Mouse (Mus musculus) neutrophil, adult 5-6 weeks (primary cell): ENCODE results near the gene Hils1. TPM values are rescaled to one million over a fixed set of nuclear protein-coding genes. Genes with fewer than 3 reads are reported as not detected.

Experiments
- ATAC-seq: fragments of 151-379, 151-347 bp; 2 replicates; pipeline ENCODE4 v1.8.0; 2017; ENCODE audit warnings: mild to moderate bottlenecking, moderate TSS enrichment; ENCODE audit not compliant: insufficient number of reproducible peaks, poor library complexity, low FRiP score, severe bottlenecking; ENCODE audit errors: extremely low read depth
- total RNA-seq: library from RNA; stranded (forward); fragments of 200-1000 nt; gene quantifications from 2 replicates; pipeline ENCODE4 v1.2.3, GENCODE M21; 2017

Gene Hils1
- total RNA-seq, 1 experiment from 2014 or later: not detected

DNA sequence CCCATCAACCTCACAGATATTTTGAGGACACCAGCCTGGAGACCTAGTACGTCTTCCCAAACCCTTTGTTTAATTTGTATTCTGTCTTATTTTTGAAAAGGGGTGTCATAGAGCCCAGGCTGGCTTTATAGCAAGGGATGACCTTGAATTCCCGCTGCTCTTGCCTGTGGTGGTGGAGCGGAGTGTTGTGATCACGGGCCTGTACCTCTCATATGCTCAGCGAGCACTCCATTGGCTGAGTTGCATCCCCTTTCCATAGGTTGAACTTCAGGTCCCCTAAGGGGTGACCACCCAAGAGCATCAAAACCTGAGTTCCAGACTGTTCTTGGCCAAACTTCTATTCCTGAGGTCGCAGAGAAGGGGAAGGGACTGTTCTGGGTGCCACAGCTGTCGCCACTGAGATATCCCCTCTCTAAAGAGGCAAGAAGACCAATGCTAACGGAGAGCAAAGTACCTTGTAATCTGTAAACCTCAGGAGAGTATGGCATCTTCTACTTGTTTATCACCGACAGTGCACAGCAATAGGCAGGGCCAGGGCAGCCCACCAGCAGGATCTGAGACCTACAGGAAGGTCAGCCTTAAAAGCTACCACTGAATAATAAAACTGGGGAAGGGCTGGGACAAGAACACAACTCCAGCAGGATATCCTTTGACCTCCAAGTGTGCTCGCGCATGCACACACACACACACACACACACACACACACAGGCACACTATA is 12.2 kb downstream of the Hils1 start:
- ATAC-seq: no peak

DNA sequence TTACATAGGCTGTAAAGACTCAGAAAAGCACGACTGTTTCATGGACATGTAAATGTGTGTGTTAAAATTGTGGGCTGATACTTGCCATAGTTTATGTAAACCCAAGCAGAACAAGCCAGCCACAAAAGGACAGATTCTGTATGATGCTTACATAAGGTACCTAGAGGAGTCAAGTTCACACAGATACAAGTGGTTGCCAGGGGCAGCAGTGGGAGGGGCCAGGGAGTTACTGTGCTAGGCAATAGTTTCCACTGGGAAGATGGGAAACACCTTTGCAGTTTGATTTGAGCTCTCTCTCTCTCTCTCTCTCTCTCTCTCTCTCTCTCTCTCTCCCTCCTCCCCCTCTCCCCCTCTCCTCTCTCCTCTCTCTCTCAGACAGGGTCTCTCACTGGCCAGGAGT is 17.7 kb downstream of the Hils1 start:
- no peak for ATAC-seq

DNA sequence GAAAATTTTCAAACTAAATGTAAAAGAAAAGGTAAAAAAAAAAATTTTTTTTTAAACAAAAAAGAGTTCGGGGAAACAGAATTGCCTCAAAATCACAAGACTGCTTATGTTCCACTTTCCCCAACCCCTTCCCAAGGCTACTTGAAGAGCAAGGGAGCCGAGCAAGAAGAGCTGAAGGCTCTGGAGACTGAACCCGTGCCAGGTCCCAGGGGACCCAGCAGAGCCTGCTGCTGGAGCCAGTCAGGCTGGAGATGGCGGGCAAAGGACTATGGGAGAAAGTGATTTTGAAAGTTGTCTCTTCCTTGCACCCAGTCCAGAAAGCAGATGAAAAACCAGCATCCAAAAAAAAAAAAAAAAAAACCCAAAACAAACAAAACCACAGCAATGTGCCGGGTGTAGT is 18.4 kb downstream of the Hils1 start:
- ATAC-seq: no peak

DNA sequence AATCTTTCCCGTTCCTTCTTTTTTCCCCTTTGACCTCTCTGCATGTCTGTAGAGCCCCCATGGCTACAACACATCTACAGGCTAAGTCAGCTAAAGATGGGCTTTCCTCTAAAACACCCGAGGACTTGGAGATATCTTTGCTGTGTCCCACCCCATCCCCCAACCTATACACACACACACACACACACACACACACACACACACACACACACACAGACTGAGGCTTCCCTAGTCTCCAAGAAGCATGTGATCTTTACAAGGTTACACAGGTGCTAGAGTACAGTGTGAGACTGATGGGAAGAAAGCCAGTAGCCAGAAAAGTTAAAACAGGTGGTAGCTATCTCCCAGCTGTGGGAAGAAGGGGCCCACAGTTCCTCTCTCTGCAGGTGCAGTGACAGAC is 19.0 kb downstream of the Hils1 start:
- ATAC-seq: no peak

DNA sequence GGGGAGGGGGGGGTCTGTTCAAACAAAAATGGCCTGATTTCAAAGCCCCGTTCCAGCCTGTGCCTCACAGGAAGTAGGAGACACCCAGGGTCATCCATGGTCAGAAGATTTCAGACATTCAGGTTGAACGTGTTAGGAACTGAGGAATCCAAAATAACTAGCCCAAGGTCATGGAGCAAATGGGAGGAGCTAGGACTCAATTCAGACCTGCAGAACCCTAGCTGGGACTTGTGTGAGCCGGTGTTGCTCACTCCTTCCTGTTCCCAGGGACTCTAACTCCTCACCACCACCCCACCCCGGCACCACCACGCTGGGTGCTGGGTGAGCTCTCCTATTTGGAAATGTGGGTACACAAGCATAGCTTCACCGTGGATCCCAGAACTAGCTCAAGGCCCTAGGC is 19.9 kb downstream of the Hils1 start:
- ATAC-seq: no peak

DNA sequence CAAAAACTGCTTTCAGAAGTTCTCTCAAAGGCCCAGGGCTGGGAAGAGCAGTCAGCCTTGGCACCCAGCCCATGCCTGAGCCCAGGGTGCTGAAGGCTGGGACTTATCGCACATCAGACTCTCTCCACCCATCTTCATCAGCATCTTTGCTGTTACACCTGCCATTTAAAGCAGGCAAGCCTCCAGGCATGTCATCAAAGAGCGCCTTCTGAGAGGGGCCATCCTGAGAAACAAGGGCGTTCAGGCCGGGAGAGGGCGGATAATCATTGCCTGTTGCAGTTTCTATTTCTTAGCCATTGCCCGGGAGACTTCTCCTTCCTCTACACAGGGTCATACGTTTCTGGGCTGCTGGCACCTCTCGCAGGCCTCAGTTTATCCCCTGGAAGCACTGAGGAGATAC is 20.5 kb downstream of the Hils1 start:
- no peak for ATAC-seq

DNA sequence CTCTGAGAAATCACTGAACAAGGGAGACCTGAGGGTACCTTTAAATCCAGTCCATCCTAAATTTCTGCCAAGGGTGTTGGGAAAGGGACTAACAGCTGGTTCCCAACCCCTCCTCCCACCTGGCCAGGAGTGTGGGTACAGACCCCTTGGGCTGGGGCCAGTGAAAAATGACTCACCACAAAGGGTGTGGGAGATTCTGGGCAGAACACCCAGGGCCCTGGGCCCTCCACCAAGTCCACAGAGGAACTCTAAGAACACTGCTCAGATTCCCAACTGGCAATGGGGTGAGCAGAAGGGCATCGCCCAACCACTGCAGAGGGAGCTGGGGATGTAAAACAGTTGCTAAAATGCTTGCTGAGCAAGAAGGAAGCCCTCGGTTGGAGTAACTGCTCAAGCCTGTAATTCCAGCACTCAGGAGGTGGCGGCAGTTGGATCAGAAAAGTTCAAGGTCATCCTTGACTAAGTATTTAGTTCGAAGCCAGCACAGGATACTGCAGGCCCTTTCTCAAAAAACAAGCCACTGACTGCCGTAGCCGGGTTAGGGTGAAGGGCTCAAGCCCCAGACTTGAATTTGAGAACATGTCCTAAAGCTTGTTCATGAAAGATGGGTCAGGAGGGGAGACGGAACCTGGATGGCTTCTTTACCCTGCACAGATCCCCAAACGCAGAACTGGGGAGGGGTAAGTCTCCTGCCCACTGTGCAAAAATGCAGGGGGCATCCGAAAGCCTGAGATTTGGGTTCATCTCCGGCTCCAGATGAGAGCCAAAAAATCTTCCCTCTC is 21.6 kb downstream of the Hils1 start:
- ATAC-seq: no peak

DNA sequence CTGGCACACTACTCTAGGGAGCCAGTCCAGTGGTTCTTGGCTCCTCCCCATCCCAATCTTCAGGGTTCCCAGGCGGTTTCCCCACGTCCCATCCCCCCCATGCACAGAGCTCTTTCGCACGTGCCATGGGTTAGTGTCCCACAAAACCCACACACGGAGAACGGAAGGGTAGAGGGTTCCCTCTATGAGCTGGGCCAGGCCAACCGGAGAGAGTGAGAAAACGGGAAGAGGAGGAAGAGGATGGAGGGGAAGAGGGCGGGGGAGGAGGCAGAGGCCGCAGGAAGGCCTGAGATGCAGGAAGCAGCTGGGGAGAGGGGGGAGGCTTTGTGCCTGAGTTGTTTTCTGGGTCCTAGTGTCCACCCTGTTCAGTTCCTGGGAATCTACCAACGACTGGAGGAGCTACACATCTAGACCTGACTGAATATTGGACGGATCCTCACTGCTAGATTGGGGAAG is 22.2 kb downstream of the Hils1 start:
- ATAC-seq: peak; percentile 57

DNA sequence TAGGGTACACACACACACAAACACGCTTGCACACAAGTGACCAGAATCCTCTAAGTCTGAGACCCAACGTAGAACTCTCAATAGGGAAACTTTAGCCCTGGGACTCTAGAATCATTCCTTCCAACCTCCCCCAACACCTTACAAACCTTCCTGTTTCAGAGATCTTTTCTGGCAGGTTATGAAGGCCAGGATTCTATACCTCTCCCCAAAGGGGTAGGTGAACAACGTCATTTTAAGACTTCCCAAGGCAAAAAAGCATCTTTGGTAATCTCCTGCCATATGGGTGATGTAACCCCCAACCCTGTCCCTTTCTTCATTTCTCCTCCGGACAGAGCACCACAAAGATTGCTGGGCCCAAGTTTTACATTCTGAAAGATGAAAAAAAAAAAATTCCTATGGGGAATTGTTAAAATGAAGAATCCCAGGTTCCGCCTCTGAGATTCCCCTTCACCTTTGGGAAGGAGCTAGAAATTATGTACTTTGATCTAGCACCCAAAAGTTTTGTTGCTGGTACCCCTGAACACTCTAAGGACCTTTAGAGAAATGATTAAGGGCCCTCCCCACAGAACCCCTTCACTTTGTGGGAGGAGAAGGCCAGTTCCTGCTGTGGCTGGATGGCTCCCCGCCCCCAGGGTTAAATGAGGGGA is 22.8 kb downstream of the Hils1 start:
- ATAC-seq: no peak

DNA sequence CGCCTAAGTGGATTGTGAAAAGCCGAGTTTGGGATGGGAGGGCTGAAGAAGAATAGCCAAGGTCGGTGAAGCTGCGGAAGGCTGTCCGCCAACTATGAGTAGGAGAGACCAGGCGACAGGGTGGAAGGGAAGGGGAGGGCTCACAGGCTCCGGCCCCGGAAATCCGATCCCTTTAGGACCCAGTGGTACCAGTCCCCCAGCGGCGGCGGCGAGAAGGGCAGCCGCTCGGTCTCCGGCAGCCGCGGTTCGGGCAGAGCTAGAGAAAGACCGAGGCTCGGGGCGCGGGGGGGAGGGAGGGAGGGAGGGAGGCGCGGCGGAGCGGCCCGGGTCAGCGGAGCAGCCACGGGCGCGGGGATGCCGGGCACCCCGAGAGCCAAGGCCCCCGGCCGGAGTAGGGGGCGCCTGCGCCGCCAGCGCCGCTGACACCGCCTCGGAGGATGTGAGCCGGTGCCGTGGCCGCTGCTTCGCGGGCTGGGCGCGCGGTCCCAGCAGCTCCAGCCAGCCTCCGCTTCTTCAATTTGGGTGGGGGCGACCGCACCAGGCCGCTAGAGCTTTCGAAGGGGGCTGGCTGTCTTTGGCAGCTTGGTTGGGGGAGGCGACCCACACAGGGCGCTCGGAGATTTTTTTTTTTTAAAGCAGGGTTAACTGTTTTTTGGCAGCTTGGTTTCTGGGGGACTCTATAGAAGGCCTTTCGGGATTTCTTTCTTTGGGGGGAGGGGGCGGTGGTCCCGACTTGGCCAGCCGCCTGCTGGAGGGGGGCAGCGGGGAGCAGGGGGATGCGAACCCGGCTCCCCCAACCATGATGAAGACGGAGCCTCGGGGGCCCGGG is 23.6 kb downstream of the Hils1 start, which contains the start of gene Ppp1r9b:
Ppp1r9b (plus strand) TSS at position 287 of the 829 bp plus-strand sequence.
- peak; percentile 73 for ATAC-seq

DNA sequence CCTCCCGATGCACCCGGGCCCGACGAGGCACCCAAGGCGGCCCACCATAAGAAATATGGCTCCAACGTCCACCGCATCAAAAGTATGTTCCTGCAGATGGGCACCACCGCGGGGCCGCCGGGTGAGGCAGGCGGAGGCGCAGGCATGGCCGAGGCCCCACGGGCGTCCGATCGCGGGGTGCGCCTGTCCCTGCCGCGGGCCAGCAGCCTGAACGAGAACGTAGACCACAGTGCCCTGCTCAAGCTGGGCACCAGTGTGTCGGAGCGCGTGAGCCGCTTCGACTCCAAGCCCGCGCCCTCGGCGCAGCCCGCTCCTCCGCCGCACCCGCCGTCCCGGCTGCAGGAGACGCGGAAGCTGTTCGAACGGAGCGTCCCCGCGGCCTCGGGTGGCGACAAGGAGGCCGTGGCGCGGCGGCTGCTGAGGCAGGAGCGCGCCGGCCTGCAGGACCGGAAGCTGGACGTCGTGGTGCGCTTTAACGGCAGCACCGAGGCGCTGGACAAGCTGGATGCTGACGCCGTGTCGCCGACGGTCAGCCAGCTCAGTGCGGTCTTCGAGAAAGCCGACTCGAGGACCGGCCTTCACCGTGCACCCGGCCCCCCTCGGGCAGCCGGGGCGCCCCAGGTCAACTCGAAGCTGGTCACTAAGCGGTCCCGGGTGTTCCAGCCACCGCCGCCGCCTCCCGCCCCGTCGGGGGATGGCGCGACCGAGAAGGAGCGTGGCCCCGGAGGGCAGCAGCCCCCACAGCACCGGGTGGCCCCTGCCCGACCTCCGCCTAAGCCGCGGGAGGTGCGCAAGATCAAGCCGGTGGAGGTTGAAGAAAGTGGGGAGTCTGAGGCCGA is 24.5 kb downstream of the Hils1 start:
- no peak for ATAC-seq

DNA sequence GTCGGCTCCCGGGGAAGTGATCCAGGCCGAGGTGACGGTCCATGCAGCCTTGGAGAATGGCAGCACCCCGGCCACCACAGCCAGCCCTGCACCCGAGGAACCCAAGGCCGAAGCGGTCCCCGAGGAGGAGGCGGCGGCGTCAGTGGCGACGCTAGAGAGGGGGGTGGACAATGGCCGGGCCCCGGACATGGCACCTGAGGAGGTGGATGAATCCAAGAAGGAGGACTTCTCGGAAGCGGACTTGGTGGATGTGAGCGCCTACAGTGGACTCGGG is 25.0 kb downstream of the Hils1 start:
- no peak for ATAC-seq

DNA sequence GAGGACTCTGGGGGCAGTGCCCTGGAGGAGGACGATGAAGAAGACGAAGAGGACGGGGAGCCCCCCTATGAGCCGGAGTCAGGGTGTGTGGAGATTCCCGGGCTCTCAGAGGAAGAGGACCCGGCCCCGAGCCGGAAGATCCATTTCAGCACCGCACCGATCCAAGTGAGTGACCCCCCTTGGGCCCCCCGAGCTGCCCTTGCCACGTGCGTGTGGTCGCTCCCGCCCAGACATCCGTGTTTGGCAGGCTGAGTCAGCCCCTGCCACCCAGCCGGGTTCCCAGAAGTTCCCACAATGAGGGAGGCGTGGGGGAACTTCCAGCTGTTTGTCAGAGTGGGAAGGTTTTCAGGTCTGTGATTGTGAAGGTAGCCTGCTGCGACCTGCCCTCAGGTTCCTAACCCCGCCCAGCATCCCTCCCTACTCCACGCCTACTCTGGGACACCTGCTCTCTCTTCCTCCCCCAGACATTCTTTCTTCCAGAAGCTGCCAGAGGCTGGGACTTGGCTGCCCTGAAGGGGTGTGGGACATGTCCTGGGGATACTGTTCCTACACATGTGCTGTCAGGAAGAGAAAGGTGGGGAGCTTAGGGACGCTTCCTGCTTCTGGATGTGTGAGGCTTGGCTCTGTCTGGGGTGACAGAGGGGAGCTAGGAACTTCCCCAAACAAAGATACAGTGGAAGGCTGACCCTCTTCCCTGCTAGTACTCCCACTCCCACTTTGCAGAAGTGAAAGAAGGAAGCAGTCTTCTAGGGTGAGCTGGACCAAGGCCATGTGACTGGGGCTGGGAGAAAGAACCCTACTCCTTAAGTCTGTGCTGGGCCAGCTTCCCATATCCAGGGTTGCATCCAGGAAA is 25.6 kb downstream of the Hils1 start:
- 0 out of 2 replicates have a peak, but pooled peaks have one; percentile 7 for ATAC-seq

DNA sequence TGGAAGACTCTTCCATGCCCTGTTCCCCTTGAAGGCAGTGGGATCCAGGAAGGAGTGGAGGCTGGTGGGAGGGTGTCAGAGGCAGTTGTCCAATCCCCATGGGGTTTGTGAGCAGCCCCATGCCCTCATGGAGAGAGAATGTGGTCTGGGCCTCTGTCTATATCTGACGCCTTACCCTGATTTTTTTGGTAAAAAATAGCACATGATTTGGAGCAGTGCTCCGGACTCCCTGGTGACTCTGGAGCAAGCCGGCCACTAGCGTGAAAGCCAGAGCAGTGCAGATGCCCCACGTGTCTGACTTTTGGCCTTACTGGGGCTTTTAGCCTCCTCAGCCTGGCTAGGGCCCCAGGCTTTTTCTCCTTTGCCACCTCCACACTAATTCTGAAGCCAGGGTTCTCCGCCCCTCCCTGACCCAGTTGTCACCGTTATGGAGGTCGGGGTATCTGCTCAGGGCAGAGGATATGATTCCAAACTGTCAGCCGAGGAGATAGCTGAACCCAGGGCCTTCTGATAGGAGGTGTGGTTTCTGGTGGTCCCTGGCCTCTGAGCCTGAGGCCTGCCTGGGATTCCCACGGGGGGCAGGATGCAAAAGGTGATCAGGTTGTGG is 26.9 kb downstream of the Hils1 start:
- no peak for ATAC-seq

DNA sequence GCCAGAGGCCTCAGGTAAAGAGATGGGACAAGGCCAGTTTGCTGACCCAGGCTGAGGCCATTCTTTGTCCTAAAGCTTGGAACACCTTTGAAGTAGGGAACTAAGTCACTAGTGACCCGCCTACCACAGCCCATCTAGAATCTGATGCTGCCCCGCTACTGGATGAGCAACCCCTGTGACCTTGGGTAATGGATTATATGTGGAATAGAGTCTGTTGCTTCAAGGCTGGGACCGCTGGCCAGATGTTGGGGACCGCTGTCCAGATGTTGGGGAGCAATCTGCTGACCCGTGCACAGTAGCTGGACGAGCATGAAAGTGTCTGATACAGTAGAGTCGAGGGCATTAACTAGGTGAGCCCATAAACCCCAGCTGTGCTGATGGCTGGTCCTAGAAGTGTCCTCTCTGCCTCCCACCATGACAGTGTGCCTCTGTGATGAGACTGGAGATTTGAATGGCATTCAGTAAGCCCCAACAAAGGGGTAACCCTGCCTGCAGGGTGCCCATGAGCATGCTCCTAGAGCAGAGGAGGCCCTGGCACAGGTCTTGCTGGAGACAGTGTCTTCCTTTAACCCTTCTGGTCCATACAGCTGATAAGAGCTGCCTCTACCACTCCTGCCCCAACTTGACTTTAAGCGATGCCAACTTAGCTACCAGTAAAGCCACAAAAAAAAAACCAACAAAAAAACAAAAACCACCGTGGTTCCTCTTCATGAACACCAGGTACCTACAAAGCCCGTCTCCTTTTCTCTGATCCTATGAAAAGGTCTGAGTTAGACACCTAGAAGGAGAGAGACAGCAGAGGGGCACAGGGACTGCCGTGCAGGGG is 27.8 kb downstream of the Hils1 start:
- ATAC-seq: no peak

DNA sequence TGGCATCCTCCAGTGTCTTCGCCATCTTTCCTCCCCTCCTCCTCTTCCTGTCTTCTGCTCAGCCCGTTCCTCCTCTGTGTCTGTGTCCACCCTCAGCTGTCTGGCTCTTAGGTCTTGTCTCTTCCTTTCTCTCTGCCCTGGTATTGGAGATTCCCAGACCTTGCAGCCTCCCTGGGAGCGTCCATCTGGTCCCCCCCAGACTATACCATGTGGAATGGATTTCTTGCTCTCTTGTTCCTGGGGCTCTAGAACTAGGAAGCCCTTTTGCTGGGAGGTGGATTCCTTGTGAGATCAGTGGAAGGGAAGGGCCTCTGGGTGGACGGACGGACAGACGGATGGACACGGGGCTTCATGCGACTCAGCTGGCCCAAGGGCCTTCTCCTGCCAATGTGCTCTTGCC is 28.7 kb downstream of the Hils1 start:
- ATAC-seq: no peak
